Mouse (Mus musculus) midbrain, embryonic 14.5 days (tissue): ENCODE data around the gene Arhgef28. TPM values are rescaled to one million over a fixed set of nuclear protein-coding genes. Genes with fewer than 3 reads are reported as not detected.

ENCODE experiments used
- ATAC-seq: fragments of 200-750 bp; cut with Nextera tagmentation; 2 replicates; pipeline ENCODE4 v1.8.0; 2017; ENCODE audit warnings: moderate number of reproducible peaks, moderate library complexity; ENCODE audit not compliant: low FRiP score, low TSS enrichment
- DNase-seq: peaks from one replicate; pipeline ENCODE4 v3.0.0-alpha.2; 2015
- H3K27ac ChIP-seq: fragments of 300-500 bp; sonication (generic); replicated peaks from 2 replicates; pipeline ENCODE4 v1.5.1; 2014; ENCODE audit warnings: mild to moderate bottlenecking, low read depth, low read length, moderate library complexity
- H3K27me3 ChIP-seq: fragments of 300-500 bp; sonication (generic); 2 replicates; pipeline ENCODE4 v1.6.1; 2014; ENCODE audit warnings: low read length, control low read depth, mixed read lengths; ENCODE audit not compliant: control insufficient read depth, insufficient read depth
- H3K36me3 ChIP-seq: fragments of 300-500 bp; sonication (generic); 2 replicates; pipeline ENCODE4 v1.6.1; 2014; ENCODE audit warnings: low read length, control low read depth; ENCODE audit not compliant: control insufficient read depth, insufficient read depth
- H3K4me1 ChIP-seq: fragments of 300-500 bp; sonication (generic); 2 replicates; pipeline ENCODE4 v1.6.1; 2014; ENCODE audit warnings: mild to moderate bottlenecking, antibody characterized with exemption, low read length, control low read depth; ENCODE audit not compliant: control insufficient read depth, insufficient read depth
- H3K4me2 ChIP-seq: fragments of 300-500 bp; sonication (generic); 2 replicates; pipeline ENCODE4 v1.6.1; 2014; ENCODE audit warnings: mild to moderate bottlenecking, low read length, moderate library complexity
- H3K4me3 ChIP-seq: fragments of 300-500 bp; sonication (generic); replicated peaks from 2 replicates; pipeline ENCODE4 v1.5.1; 2014; ENCODE audit warnings: low read depth, low read length
- H3K9ac ChIP-seq: fragments of 300-500 bp; sonication (generic); replicated peaks from 2 replicates; pipeline ENCODE4 v1.6.1; 2014; ENCODE audit warnings: mild to moderate bottlenecking, low read length, moderate library complexity
- H3K9me3 ChIP-seq: fragments of 300-500 bp; sonication (generic); 2 replicates; pipeline ENCODE4 v1.6.1; 2016; ENCODE audit warnings: low read length, control low read depth, mixed read lengths; ENCODE audit not compliant: control insufficient read depth
- WGBS: fragments of 180-500 bp; shearing (Covaris S2); extraction: QIAGEN DNeasy Blood & Tissue Kit; methylation state at CpG from one replicate; pipeline ENCODE4 v1.1.7; 2014; 5-methylcytosine and 5-hydroxymethylcytosine counted together
- polyA plus RNA-seq: library from polyadenylated mRNA; unstranded; fragments of >200 nt; fragmentation: Nextera tagmentation; extraction: Ambion mirVana; gene quantifications from 2 replicates; pipeline ENCODE4 v1.2.1, GENCODE M21; 2014

The Arhgef28 gene
- polyA plus RNA-seq, 1 experiment from 2014 or later, result 21.1 TPM

GRCm38 (mm10) chr13:97986691-97987090, 219.5 kb downstream of the Arhgef28 start:
- no peak for ATAC-seq
- no peak for DNase-seq
- H3K36me3 ChIP-seq, result no peaks in the 10 kb centered on the region
- H3K9me3 ChIP-seq, result no peaks in the 10 kb centered on the region
- H3K27me3 ChIP-seq, result no peaks in the 10 kb centered on the region
- 0 out of 2 replicates have a peak, but pooled peaks cover 3% of the 10 kb centered on the region for H3K4me1 ChIP-seq
- no peak overlapping the region for H3K4me3 ChIP-seq
- no peak overlapping the region for H3K27ac ChIP-seq
- WGBS, result 90% methylated on average over 6 of the region's 6 CpGs
- no peak overlapping the region for H3K9ac ChIP-seq
- H3K4me2 ChIP-seq, result no peak overlapping the region

GRCm38 (mm10) chr13:97977104-97977503, 229.1 kb downstream of the Arhgef28 start:
- H3K9ac ChIP-seq, result no peak overlapping the region
- H3K36me3 ChIP-seq, result no peaks in the 10 kb centered on the region
- DNase-seq, result no peak
- H3K4me2 ChIP-seq, result no peak overlapping the region
- H3K27me3 ChIP-seq, result no peaks in the 10 kb centered on the region
- no peak overlapping the region for H3K4me3 ChIP-seq
- ATAC-seq, result no peak
- WGBS, result 86% methylated on average over 9 of the region's 9 CpGs
- H3K4me1 ChIP-seq, result 0 out of 2 replicates have a peak, but pooled peaks cover 4% of the 10 kb centered on the region
- H3K27ac ChIP-seq, result no peak overlapping the region
- H3K9me3 ChIP-seq, result no peaks in the 10 kb centered on the region

- DNase-seq, result no peak
- 92% methylated on average over 2 of the region's 2 CpGs for WGBS
- Histone ChIP-seq H3K9me3 (no peaks in the 10 kb centered on the region), H3K4me1 (0 out of 2 replicates have a peak, but pooled peaks cover 1% of the 10 kb centered on the region), H3K27me3 (no peaks in the 10 kb centered on the region), H3K9ac (no peak overlapping the region), H3K36me3 (no peaks in the 10 kb centered on the region), H3K4me3 (no peak overlapping the region), H3K4me2 (no peak overlapping the region), H3K27ac (no peak overlapping the region)
- ATAC-seq, result no peak
These were observed 229.6 kb downstream of the Arhgef28 start for GRCm38 (mm10) chr13:97976642-97977041.

- Histone ChIP-seq H3K9me3 (no peaks in the 10 kb centered on the region), H3K4me3 (no peak overlapping the region), H3K27me3 (no peaks in the 10 kb centered on the region), H3K27ac (no peak overlapping the region), H3K36me3 (no peaks in the 10 kb centered on the region), H3K4me2 (no peak overlapping the region), H3K9ac (no peak overlapping the region), H3K4me1 (no peaks in the 10 kb centered on the region)
- no peak for DNase-seq
- 86% methylated on average over 6 of the region's 6 CpGs for WGBS
- no peak for ATAC-seq
These were observed 231.6 kb downstream of the Arhgef28 start for GRCm38 (mm10) chr13:97974532-97975194.

GRCm38 (mm10) chr13:97973915-97974314, 232.3 kb downstream of the Arhgef28 start:
- WGBS, result 78% methylated on average over 4 of the region's 4 CpGs
- H3K9ac ChIP-seq, result no peak overlapping the region
- H3K27ac ChIP-seq, result no peak overlapping the region
- no peak overlapping the region for H3K4me2 ChIP-seq
- H3K9me3 ChIP-seq, result no peaks in the 10 kb centered on the region
- DNase-seq (no peak), ATAC-seq (no peak)
- no peaks in the 10 kb centered on the region for H3K4me1 ChIP-seq
- no peaks in the 10 kb centered on the region for H3K36me3 ChIP-seq
- H3K27me3 ChIP-seq, result no peaks in the 10 kb centered on the region
- no peak overlapping the region for H3K4me3 ChIP-seq

- no peak overlapping the region for H3K27ac ChIP-seq
- H3K9ac ChIP-seq, result no peak overlapping the region
- ATAC-seq (no peak), DNase-seq (no peak)
- no peak overlapping the region for H3K4me3 ChIP-seq
- no peaks in the 10 kb centered on the region for H3K4me1 ChIP-seq
- H3K27me3 ChIP-seq, result no peaks in the 10 kb centered on the region
- H3K36me3 ChIP-seq, result no peaks in the 10 kb centered on the region
- H3K4me2 ChIP-seq, result no peak overlapping the region
- 66% methylated on average over 5 of the region's 5 CpGs for WGBS
- no peaks in the 10 kb centered on the region for H3K9me3 ChIP-seq
These were observed 240.2 kb downstream of the Arhgef28 start for GRCm38 (mm10) chr13:97966077-97966476.

- WGBS, result 41% methylated on average over 9 of the region's 9 CpGs
- no peaks in the 10 kb centered on the region for H3K9me3 ChIP-seq
- no peak for ATAC-seq
- no peak overlapping the region for H3K9ac ChIP-seq
- no peak overlapping the region for H3K4me2 ChIP-seq
- no peak overlapping the region for H3K4me3 ChIP-seq
- no peak overlapping the region for H3K27ac ChIP-seq
- DNase-seq, result peak; percentile 46
- H3K4me1 ChIP-seq, result no peaks in the 10 kb centered on the region
- no peaks in the 10 kb centered on the region for H3K36me3 ChIP-seq
- H3K27me3 ChIP-seq, result no peaks in the 10 kb centered on the region
These were observed 241.3 kb downstream of the Arhgef28 start for GRCm38 (mm10) chr13:97964892-97965424.

GRCm38 (mm10) chr13:97960142-97960541, 246.1 kb downstream of the Arhgef28 start:
- H3K36me3 ChIP-seq, result no peaks in the 10 kb centered on the region
- WGBS, result 56% methylated on average over 4 of the region's 4 CpGs
- H3K9ac ChIP-seq, result no peak overlapping the region
- H3K4me2 ChIP-seq, result no peak overlapping the region
- H3K27me3 ChIP-seq, result no peaks in the 10 kb centered on the region
- H3K27ac ChIP-seq, result no peak overlapping the region
- H3K9me3 ChIP-seq, result no peaks in the 10 kb centered on the region
- H3K4me3 ChIP-seq, result no peak overlapping the region
- peaks cover 17% of the 10 kb centered on the region for H3K4me1 ChIP-seq
- ATAC-seq (no peak), DNase-seq (no peak)

- DNase-seq (peak; percentile 69), ATAC-seq (0 out of 2 replicates have a peak, but pooled peaks have one; percentile 24)
- peak overlapping the region; percentile 24; the same call in 1 of the 2 replicates for H3K9ac ChIP-seq
- no peaks in the 10 kb centered on the region for H3K9me3 ChIP-seq
- WGBS, result 2% methylated on average over 7 of the region's 7 CpGs
- no peaks in the 10 kb centered on the region for H3K36me3 ChIP-seq
- H3K4me3 ChIP-seq, result no peak overlapping the region
- peak overlapping the region; percentile 33 for H3K4me2 ChIP-seq
- no peaks in the 10 kb centered on the region for H3K27me3 ChIP-seq
- H3K4me1 ChIP-seq, result peaks cover 20% of the 10 kb centered on the region
- H3K27ac ChIP-seq, result peak overlapping the region; percentile 53
These were observed 246.8 kb downstream of the Arhgef28 start for GRCm38 (mm10) chr13:97959394-97959888.
